Mouse (Mus musculus): ENCODE data around the gene Spef1. TPM values are rescaled to one million over a fixed set of nuclear protein-coding genes. Genes with fewer than 3 reads are reported as not detected.

Gene Spef1
- polyA plus RNA-seq, 1 experiment from 2014 or later: 10.1 TPM

GRCm38 (mm10) chr2:131196606-131197316 is 9.7 kb upstream of the Spef1 start:
- ATAC-seq (no peak), DNase-seq (ENCODE audit: low spot score) (no peak)
- Histone ChIP-seq H3K9me3 (replicated peaks; ENCODE audit: control insufficient read depth, low read length) (no peaks in the 10 kb centered on the region), H3K4me2 (ENCODE audit: low read length) (no peak overlapping the region), H3K4me1 (ENCODE audit: control insufficient read depth, insufficient read depth, low read length) (no peaks in the 10 kb centered on the region), H3K4me3 (ENCODE audit: low read depth, low read length) (no peak overlapping the region), H3K27ac (ENCODE audit: low read depth, low read length) (no peak overlapping the region), H3K36me3 (ENCODE audit: control insufficient read depth, insufficient read depth, low read length) (peaks cover 36% of the 10 kb centered on the region), H3K9ac (ENCODE audit: low read length) (no peak overlapping the region), H3K27me3 (replicated peaks; ENCODE audit: control insufficient read depth, insufficient read depth, low read length) (no peaks in the 10 kb centered on the region)
- WGBS: 92% methylated on average over 16 of the region's 16 CpGs

- peaks cover 26% of the 10 kb centered on the region for H3K4me1 ChIP-seq (ENCODE audit: control insufficient read depth, insufficient read depth, low read length)
- no peak for DNase-seq (ENCODE audit: low spot score)
- H3K9ac ChIP-seq (ENCODE audit: low read length): 0 out of 2 replicates have a peak overlapping the region, but pooled peaks have one; percentile 8
These were observed 3.9 kb upstream of the Spef1 start for GRCm38 (mm10) chr2:131191005-131191390.

GRCm38 (mm10) chr2:131190344-131191004 is 3.4 kb upstream of the Spef1 start:
- Histone ChIP-seq H3K4me2 (ENCODE audit: low read length) (peak overlapping the region; percentile 14; the same call in 1 of the 2 replicates), H3K36me3 (ENCODE audit: control insufficient read depth, insufficient read depth, low read length) (peaks cover 35% of the 10 kb centered on the region), H3K27ac (ENCODE audit: low read depth, low read length) (peak overlapping the region; percentile 65), H3K4me3 (ENCODE audit: low read depth, low read length) (no peak overlapping the region), H3K4me1 (ENCODE audit: control insufficient read depth, insufficient read depth, low read length) (peaks cover 26% of the 10 kb centered on the region), H3K27me3 (replicated peaks; ENCODE audit: control insufficient read depth, insufficient read depth, low read length) (no peaks in the 10 kb centered on the region), H3K9me3 (replicated peaks; ENCODE audit: control insufficient read depth, low read length) (no peaks in the 10 kb centered on the region), H3K9ac (ENCODE audit: low read length) (peak overlapping the region; percentile 8; the same call in 1 of the 2 replicates)
- ATAC-seq (peak; percentile 57), DNase-seq (ENCODE audit: low spot score) (peak; percentile 63)
- WGBS: 12% methylated on average over 10 of the region's 10 CpGs

More at GRCm38 (mm10) chr2:131191005-131191390, 3.9 kb upstream of the Spef1 start:
- 68% methylated on average over 7 of the region's 7 CpGs for WGBS
- H3K9me3 ChIP-seq (replicated peaks; ENCODE audit: control insufficient read depth, low read length): no peaks in the 10 kb centered on the region
- H3K27ac ChIP-seq (ENCODE audit: low read depth, low read length): peak overlapping the region; percentile 65; the same call in 1 of the 2 replicates
- no peaks in the 10 kb centered on the region for H3K27me3 ChIP-seq (replicated peaks; ENCODE audit: control insufficient read depth, insufficient read depth, low read length)
- peaks cover 35% of the 10 kb centered on the region for H3K36me3 ChIP-seq (ENCODE audit: control insufficient read depth, insufficient read depth, low read length)
- H3K4me3 ChIP-seq (ENCODE audit: low read depth, low read length): no peak overlapping the region
- H3K4me2 ChIP-seq (ENCODE audit: low read length): 0 out of 2 replicates have a peak overlapping the region, but pooled peaks have one; percentile 14
- no peak for ATAC-seq

- Histone ChIP-seq H3K9me3 (replicated peaks; ENCODE audit: control insufficient read depth, low read length) (no peaks in the 10 kb centered on the region), H3K4me3 (ENCODE audit: low read depth, low read length) (no peak overlapping the region), H3K4me2 (ENCODE audit: low read length) (peak overlapping the region; percentile 11; the same call in 1 of the 2 replicates), H3K9ac (ENCODE audit: low read length) (peak overlapping the region; percentile 1; the same call in 1 of the 2 replicates), H3K27ac (ENCODE audit: low read depth, low read length) (peak overlapping the region; percentile 65), H3K36me3 (ENCODE audit: control insufficient read depth, insufficient read depth, low read length) (peaks cover 29% of the 10 kb centered on the region), H3K27me3 (replicated peaks; ENCODE audit: control insufficient read depth, insufficient read depth, low read length) (no peaks in the 10 kb centered on the region), H3K4me1 (ENCODE audit: control insufficient read depth, insufficient read depth, low read length) (peaks cover 26% of the 10 kb centered on the region)
- ATAC-seq (no peak), DNase-seq (ENCODE audit: low spot score) (no peak)
- WGBS: 36% methylated on average over 5 of the region's 5 CpGs
These were observed 2.6 kb upstream of the Spef1 start for GRCm38 (mm10) chr2:131189521-131190309.

- 95% methylated on average over 5 of the region's 5 CpGs for WGBS
- Histone ChIP-seq H3K4me1 (ENCODE audit: control insufficient read depth, insufficient read depth, low read length) (peaks cover 26% of the 10 kb centered on the region), H3K27ac (ENCODE audit: low read depth, low read length) (no peak overlapping the region), H3K36me3 (ENCODE audit: control insufficient read depth, insufficient read depth, low read length) (peaks cover 17% of the 10 kb centered on the region), H3K9me3 (replicated peaks; ENCODE audit: control insufficient read depth, low read length) (no peaks in the 10 kb centered on the region), H3K4me2 (ENCODE audit: low read length) (peak overlapping the region; percentile 82), H3K4me3 (ENCODE audit: low read depth, low read length) (no peak overlapping the region), H3K9ac (ENCODE audit: low read length) (no peak overlapping the region), H3K27me3 (replicated peaks; ENCODE audit: control insufficient read depth, insufficient read depth, low read length) (no peaks in the 10 kb centered on the region)
- no peak for ATAC-seq
- no peak for DNase-seq (ENCODE audit: low spot score)
These were observed 1.2 kb upstream of the Spef1 start for GRCm38 (mm10) chr2:131188311-131188710.

GRCm38 (mm10) chr2:131187602-131187922 is 480 bp upstream of the Spef1 start:
- H3K27me3 ChIP-seq (replicated peaks; ENCODE audit: control insufficient read depth, insufficient read depth, low read length): no peaks in the 10 kb centered on the region
- WGBS: 8% methylated on average over 3 of the region's 3 CpGs
- peak overlapping the region; percentile 78 for H3K9ac ChIP-seq (ENCODE audit: low read length)
- ATAC-seq: no peak
- peaks cover 26% of the 10 kb centered on the region for H3K4me1 ChIP-seq (ENCODE audit: control insufficient read depth, insufficient read depth, low read length)
- no peak for DNase-seq (ENCODE audit: low spot score)
- H3K36me3 ChIP-seq (ENCODE audit: control insufficient read depth, insufficient read depth, low read length): peaks cover 9% of the 10 kb centered on the region
- no peaks in the 10 kb centered on the region for H3K9me3 ChIP-seq (replicated peaks; ENCODE audit: control insufficient read depth, low read length)
- peak overlapping the region; percentile 60 for H3K4me3 ChIP-seq (ENCODE audit: low read depth, low read length)
- peak overlapping the region; percentile 82 for H3K4me2 ChIP-seq (ENCODE audit: low read length)
- no peak overlapping the region for H3K27ac ChIP-seq (ENCODE audit: low read depth, low read length)

GRCm38 (mm10) chr2:131186343-131186742 is 739 bp downstream of the Spef1 start:
- peaks cover under 1% of the 10 kb centered on the region; the same call in 1 of the 2 replicates for H3K36me3 ChIP-seq (ENCODE audit: control insufficient read depth, insufficient read depth, low read length)
- H3K4me2 ChIP-seq (ENCODE audit: low read length): peak overlapping the region; percentile 82
- H3K4me1 ChIP-seq (ENCODE audit: control insufficient read depth, insufficient read depth, low read length): peaks cover 24% of the 10 kb centered on the region
- H3K27me3 ChIP-seq (replicated peaks; ENCODE audit: control insufficient read depth, insufficient read depth, low read length): no peaks in the 10 kb centered on the region
- no peaks in the 10 kb centered on the region for H3K9me3 ChIP-seq (replicated peaks; ENCODE audit: control insufficient read depth, low read length)
- WGBS: 2% methylated on average over 14 of the region's 14 CpGs
- peak overlapping the region; percentile 78 for H3K9ac ChIP-seq (ENCODE audit: low read length)
- H3K4me3 ChIP-seq (ENCODE audit: low read depth, low read length): peak overlapping the region; percentile 60
- 0 out of 2 replicates have a peak, but pooled peaks have one; percentile 0 for ATAC-seq
- DNase-seq (ENCODE audit: low spot score): no peak
- no peak overlapping the region for H3K27ac ChIP-seq (ENCODE audit: low read depth, low read length)

- H3K4me1 ChIP-seq (ENCODE audit: control insufficient read depth, insufficient read depth, low read length): peaks cover 24% of the 10 kb centered on the region
- DNase-seq (ENCODE audit: low spot score) (peak; percentile 84), ATAC-seq (peak; percentile 89)
- H3K27me3 ChIP-seq (replicated peaks; ENCODE audit: control insufficient read depth, insufficient read depth, low read length): no peaks in the 10 kb centered on the region
- H3K4me3 ChIP-seq (ENCODE audit: low read depth, low read length): peak within 1 kb of the TSS; percentile 91
- peak within 1 kb of the TSS; percentile 69 for H3K4me2 ChIP-seq (ENCODE audit: low read length)
- H3K9me3 ChIP-seq (replicated peaks; ENCODE audit: control insufficient read depth, low read length): no peaks in the 10 kb centered on the region
- peaks cover 11% of the 10 kb centered on the region for H3K36me3 ChIP-seq (ENCODE audit: control insufficient read depth, insufficient read depth, low read length)
- peak within 1 kb of the TSS; percentile 96 for H3K27ac ChIP-seq (ENCODE audit: low read depth, low read length)
- peak within 1 kb of the TSS; percentile 96 for H3K9ac ChIP-seq (ENCODE audit: low read length)
- 2% methylated on average over 50 of the region's 57 CpGs for WGBS
These were observed 7.0 kb downstream of the Spef1 start, which contains the start of gene Cenpb for GRCm38 (mm10) chr2:131179990-131180587. Cenpb (minus strand) TSS chr2:131180067.
